Mouse (Mus musculus) embryonic facial prominence, embryonic 10.5 days (tissue): ENCODE data around the gene Cyp26c1. TPM values are rescaled to one million over a fixed set of nuclear protein-coding genes. Genes with fewer than 3 reads are reported as not detected.

Experiments
- polyA plus RNA-seq: library from polyadenylated mRNA; unstranded; fragments of >200 nt; fragmentation: Nextera tagmentation; extraction: Ambion mirVana; gene quantifications from 2 replicates; pipeline ENCODE4 v1.2.1, GENCODE M21; 2016

Gene Cyp26c1
- polyA plus RNA-seq, 1 experiment from 2014 or later: 4.3 TPM

Other genes with a start within 250 kb of the Cyp26c1 start
- 7.5 and 8.5 TPM in 2 replicates for gene Exoc6, start 135.2 kb upstream of the Cyp26c1 start, polyA plus RNA-seq
- 28.2 and 29.0 TPM in 2 replicates for gene Cyp26a1, start 12.2 kb downstream of the Cyp26c1 start, polyA plus RNA-seq